Mouse (Mus musculus) lung, adult 2 months (tissue): ENCODE measurements at regions not wholly inside any gene's neighbourhood (a gene's known extent, or its start where the extent isn't known, plus 50 kb on each side); places are given as distances from the start of the nearest gene placed in this dataset.

ENCODE experiments used
- DNase-seq: peaks from one replicate; pipeline ENCODE4 v3.0.0; 2022
- H3K4me1 ChIP-seq: fragments of 200-500 bp; 2 replicates; pipeline ENCODE4 v1.6.1; 2011; ENCODE audit warnings: low read length; ENCODE audit not compliant: control insufficient read depth, insufficient read depth
- H3K4me3 ChIP-seq: fragments of 200-500 bp; replicated peaks from 2 replicates; pipeline ENCODE3; 2011; ENCODE audit warnings: low read depth, mild to moderate bottlenecking, control low read depth, low read length; ENCODE audit errors: extremely low read depth
- CTCF ChIP-seq: fragments of 200-500 bp; IDR thresholded peaks from 2 replicates; pipeline ENCODE4 v1.5.1; 2011; ENCODE audit warnings: mild to moderate bottlenecking, low read length, control low read depth; ENCODE audit not compliant: insufficient read depth
- POLR2A ChIP-seq: fragments of 200-500 bp; IDR thresholded peaks from 2 replicates; pipeline ENCODE4 v1.6.1; 2011; ENCODE audit warnings: low read depth, mild to moderate bottlenecking, control low read depth, low read length, borderline replicate concordance; ENCODE audit errors: extremely low read depth
- WGBS: fragments of 180-500 bp; shearing (Covaris S2); methylation state at CpG from one replicate; pipeline ENCODE4 v1.1.7; 2018; 5-methylcytosine and 5-hydroxymethylcytosine counted together

DNA sequence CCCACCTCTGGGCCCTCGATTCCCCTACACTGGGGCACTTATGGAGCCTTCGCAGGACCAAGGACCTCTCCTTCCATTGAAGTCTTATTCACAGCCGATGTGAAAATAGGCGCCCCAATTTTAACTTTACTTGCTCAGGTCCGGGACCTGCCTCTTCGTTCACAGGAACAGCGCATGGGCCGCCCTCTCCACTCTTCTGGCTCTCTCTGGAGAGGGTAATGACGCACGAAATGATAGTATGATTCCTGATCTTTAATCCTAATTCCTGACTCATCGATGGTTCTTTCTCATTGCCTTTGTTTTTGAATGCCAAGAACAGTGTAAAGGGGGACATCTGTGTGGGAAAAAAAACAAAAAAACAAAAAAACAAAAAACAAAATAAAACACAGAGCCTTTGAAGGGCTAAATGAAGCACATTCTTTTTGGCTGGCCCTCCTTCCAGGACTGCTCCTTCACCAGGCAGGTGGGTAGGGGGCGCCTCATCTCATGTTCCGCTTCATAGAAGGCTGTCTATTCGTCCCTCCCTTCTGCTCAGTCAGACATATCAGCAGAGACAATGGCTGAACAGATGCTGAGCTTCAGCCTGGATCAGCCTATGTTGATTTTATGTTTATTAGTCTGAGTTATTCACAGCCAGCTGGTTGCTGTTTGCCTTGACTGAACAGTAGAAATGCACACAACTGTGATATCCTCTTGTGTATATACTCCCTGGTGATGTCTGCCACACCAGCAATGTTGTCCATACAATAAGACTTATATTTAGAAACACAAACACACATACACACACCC lies 438.8 kb upstream of the Alcam start:
- 80% methylated on average over 14 of the region's 14 CpGs for WGBS
- Histone ChIP-seq H3K4me3 (no peak overlapping the region), H3K4me1 (no peaks in the 10 kb centered on the region)
- no peak for DNase-seq
- no peak for TF ChIP-seq CTCF
- no peak for TF ChIP-seq POLR2A

DNA sequence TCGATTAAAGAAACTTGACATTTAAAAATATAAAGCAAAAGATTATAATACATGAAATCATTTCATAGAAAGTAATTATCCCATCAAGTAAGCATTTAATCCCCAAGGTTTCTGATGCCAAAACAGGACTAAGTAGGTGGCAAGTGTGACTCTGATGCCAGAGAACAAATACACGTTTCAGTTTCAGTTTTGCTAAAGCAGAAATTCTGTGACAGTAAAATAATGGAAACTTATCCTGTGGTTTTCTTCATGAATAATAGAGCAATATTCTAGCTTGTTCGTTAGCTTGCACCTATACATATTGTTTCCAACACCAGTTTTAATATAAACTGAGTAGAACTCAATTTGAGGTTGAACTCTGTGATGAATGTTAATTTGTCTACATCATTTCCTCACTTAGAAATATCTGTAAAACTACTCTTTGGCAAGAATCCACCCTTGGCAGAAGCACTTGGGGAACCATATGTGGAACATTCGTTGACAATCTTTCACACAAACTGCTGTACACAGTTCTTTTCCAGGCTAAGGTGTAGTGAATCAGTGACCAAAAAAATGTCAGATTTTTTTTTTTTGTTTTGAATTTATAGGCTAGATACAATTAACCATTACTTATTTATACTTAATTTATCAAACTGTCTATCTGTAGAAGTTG lies 425.7 kb upstream of the Alcam start:
- DNase-seq, result no peak
- TF ChIP-seq CTCF (no peak), POLR2A (no peak)
- WGBS, result 36% methylated on average over 4 of the region's 4 CpGs
- Histone ChIP-seq H3K4me3 (no peak overlapping the region), H3K4me1 (no peaks in the 10 kb centered on the region)

DNA sequence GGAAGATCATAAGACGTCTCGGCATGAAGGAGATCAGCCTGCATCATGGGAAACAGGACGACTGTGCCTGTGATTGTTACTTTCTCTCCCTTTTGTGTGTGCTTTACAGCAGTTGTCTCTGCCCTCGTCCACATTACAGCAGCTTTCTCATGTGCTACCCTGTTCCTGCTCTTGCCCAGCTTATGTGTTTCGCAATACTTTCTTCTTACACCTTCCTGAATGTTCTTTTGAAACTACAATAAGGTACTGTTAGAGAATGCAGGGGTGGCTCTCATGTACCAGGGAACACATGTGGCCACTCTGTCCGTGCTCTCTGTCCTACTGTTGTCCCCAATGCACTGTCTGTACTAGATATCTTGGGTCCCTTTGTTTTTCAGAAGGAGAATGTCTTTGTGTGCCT lies 414.0 kb upstream of the Alcam start:
- Histone ChIP-seq H3K4me1 (no peaks in the 10 kb centered on the region), H3K4me3 (no peak overlapping the region)
- TF ChIP-seq POLR2A (no peak), CTCF (no peak)
- WGBS, result 63% methylated on average over 6 of the region's 6 CpGs
- no peak for DNase-seq

GRCm38 (mm10) chr16:52863554-52863953 lies 409.7 kb upstream of the Alcam start:
- no peak for DNase-seq
- 60% methylated on average over 1 of the region's 1 CpGs for WGBS
- TF ChIP-seq POLR2A, result no peak
- TF ChIP-seq CTCF, result no peak
- Histone ChIP-seq H3K4me1 (no peaks in the 10 kb centered on the region), H3K4me3 (no peak overlapping the region)

- Histone ChIP-seq H3K4me1 (no peaks in the 10 kb centered on the region), H3K4me3 (no peak overlapping the region)
- TF ChIP-seq POLR2A (no peak), CTCF (no peak)
- 88% methylated on average over 6 of the region's 6 CpGs for WGBS
- no peak for DNase-seq
Observed at GRCm38 (mm10) chr16:52861263-52861662, 407.4 kb upstream of the Alcam start.

DNA sequence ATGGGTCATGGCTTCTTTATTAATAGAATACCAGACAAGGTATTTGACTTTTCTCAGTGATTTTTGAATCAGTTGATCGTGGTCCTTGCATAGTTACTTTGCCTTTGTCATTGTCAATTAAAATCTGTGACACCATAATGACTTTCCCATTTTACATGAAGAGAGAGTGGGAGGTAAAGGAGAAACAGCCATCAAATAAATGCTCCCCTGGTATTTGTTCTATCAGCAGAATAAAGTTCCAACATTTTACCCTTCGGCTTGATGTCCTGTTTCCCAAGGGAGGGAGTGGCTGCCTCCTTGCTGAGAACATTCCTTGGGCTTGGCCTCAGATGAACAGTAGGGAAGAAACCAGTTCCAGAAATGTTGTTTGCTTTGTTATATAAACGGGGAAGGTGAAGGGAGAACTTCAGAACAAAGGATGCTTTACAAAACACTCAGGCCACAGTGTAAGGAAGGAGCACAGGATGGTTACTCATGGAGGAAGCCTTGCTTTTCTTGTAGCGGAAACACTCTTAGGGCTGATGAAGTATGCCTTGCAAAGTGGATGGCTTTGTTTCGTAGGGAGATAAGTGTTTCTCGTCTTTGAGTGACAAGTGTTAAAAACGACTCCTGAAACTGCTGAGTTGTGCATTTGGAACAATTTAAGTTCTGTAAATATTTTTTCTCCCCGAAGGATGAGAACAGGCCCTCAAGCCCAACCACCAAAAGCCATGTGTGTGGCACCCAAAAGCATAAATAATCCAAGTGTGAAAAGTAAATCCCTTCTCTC lies 404.8 kb upstream of the Alcam start:
- 37% methylated on average over 8 of the region's 8 CpGs for WGBS
- Histone ChIP-seq H3K4me1 (no peaks in the 10 kb centered on the region), H3K4me3 (no peak overlapping the region)
- DNase-seq, result no peak
- TF ChIP-seq CTCF (no peak), POLR2A (no peak)

- 88% methylated on average over 2 of the region's 2 CpGs for WGBS
- H3K4me3 ChIP-seq, result no peak overlapping the region
- DNase-seq, result no peak
- no peak for TF ChIP-seq POLR2A
- no peaks in the 10 kb centered on the region for H3K4me1 ChIP-seq
Observed at GRCm38 (mm10) chr16:52851129-52851528, 397.3 kb upstream of the Alcam start.

GRCm38 (mm10) chr16:52818976-52819375 lies 365.1 kb upstream of the Alcam start:
- TF ChIP-seq POLR2A (no peak), CTCF (no peak)
- Histone ChIP-seq H3K4me1 (no peaks in the 10 kb centered on the region), H3K4me3 (no peak overlapping the region)
- DNase-seq, result no peak
- WGBS, result 83% methylated on average over 1 of the region's 1 CpGs

DNA sequence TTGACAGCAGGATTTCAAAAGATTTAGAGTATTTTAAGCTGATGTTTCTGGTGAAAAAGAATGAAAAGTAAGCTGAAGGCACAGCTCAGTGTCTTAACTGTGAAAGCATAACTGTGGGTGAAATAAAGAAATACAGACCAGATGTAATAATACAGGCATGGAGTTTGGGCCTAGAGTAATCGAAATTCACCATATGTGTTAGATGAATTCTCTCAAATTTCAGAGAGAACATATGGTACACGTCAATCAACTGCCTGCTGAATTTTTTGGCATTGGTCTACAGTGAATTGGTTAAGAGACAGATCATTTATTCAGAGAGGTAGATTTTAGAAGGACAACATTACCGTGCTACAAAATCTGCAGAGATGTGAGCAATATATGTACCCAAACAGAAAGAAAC lies 357.3 kb upstream of the Alcam start:
- Histone ChIP-seq H3K4me3 (no peak overlapping the region), H3K4me1 (no peaks in the 10 kb centered on the region)
- TF ChIP-seq CTCF (no peak), POLR2A (no peak)
- no peak for DNase-seq
- WGBS, result 64% methylated on average over 3 of the region's 3 CpGs
